Mouse (Mus musculus) lung, adult 2 months (tissue): ENCODE results near the gene Stk36. TPM values are rescaled to one million over a fixed set of nuclear protein-coding genes. Genes with fewer than 3 reads are reported as not detected.

Experiments
- DNase-seq: peaks from one replicate; pipeline ENCODE4 v3.0.0; 2022
- H3K4me1 ChIP-seq: fragments of 200-500 bp; 2 replicates; pipeline ENCODE4 v1.6.1; 2011; ENCODE audit warnings: low read length; ENCODE audit not compliant: control insufficient read depth, insufficient read depth
- H3K4me3 ChIP-seq: fragments of 200-500 bp; replicated peaks from 2 replicates; pipeline ENCODE3; 2011; ENCODE audit warnings: low read depth, mild to moderate bottlenecking, control low read depth, low read length; ENCODE audit errors: extremely low read depth
- CTCF ChIP-seq: fragments of 200-500 bp; IDR thresholded peaks from 2 replicates; pipeline ENCODE4 v1.5.1; 2011; ENCODE audit warnings: mild to moderate bottlenecking, low read length, control low read depth; ENCODE audit not compliant: insufficient read depth
- POLR2A ChIP-seq: fragments of 200-500 bp; IDR thresholded peaks from 2 replicates; pipeline ENCODE4 v1.6.1; 2011; ENCODE audit warnings: low read depth, mild to moderate bottlenecking, control low read depth, low read length, borderline replicate concordance; ENCODE audit errors: extremely low read depth
- WGBS: fragments of 180-500 bp; shearing (Covaris S2); methylation state at CpG from one replicate; pipeline ENCODE4 v1.1.7; 2018; 5-methylcytosine and 5-hydroxymethylcytosine counted together
- polyA plus RNA-seq: library from polyadenylated mRNA; depleted of rRNA; stranded (reverse); fragments of >200 nt; gene quantifications from 2 replicates; pipeline ENCODE4 v1.2.3, GENCODE M21; 2012; rRNA removed

Stk36 gene
- 17.4 and 18.7 TPM in 2 replicates for polyA plus RNA-seq

- peak; percentile 82 for DNase-seq
- H3K4me3 ChIP-seq: peak within 1 kb of the TSS; percentile 86
- H3K4me1 ChIP-seq: no peaks in the 10 kb centered on the region
- peak; percentile 98 for TF ChIP-seq POLR2A
- TF ChIP-seq CTCF: no peak
- 11% methylated on average over 25 of the region's 25 CpGs for WGBS
Measured at GRCm38 (mm10) chr1:74601267-74601962, at the start of gene Stk36, which contains the start of gene Rnf25. Gene Stk36 (plus strand): TSS chr1:74601445. Gene Rnf25 (minus strand): TSS chr1:74601397.

- 82% methylated on average over 5 of the region's 5 CpGs for WGBS
- no peak overlapping the region for H3K4me3 ChIP-seq
- H3K4me1 ChIP-seq: no peaks in the 10 kb centered on the region
- no peak for DNase-seq
- TF ChIP-seq CTCF (no peak), POLR2A (no peak)
Measured at GRCm38 (mm10) chr1:74559061-74559460, 42.2 kb upstream of the Stk36 start.

- no peak for DNase-seq
- Histone ChIP-seq H3K4me3 (no peak overlapping the region), H3K4me1 (no peaks in the 10 kb centered on the region)
- no peak for TF ChIP-seq POLR2A
- TF ChIP-seq CTCF: no peak
- WGBS: 85% methylated on average over 6 of the region's 6 CpGs
Measured at GRCm38 (mm10) chr1:74565834-74566233, 35.4 kb upstream of the Stk36 start.

- H3K4me1 ChIP-seq: no peaks in the 10 kb centered on the region
- no peak overlapping the region for H3K4me3 ChIP-seq
- TF ChIP-seq POLR2A (no peak), CTCF (no peak)
- WGBS: 89% methylated on average over 29 of the region's 29 CpGs
- no peak for DNase-seq
Measured at GRCm38 (mm10) chr1:74569739-74570719, 31.2 kb upstream of the Stk36 start.

GRCm38 (mm10) chr1:74582621-74583020, 18.6 kb upstream of the Stk36 start:
- DNase-seq: no peak
- peaks cover 3% of the 10 kb centered on the region for H3K4me1 ChIP-seq
- H3K4me3 ChIP-seq: no peak overlapping the region
- no peak for TF ChIP-seq CTCF
- no peak for TF ChIP-seq POLR2A
- 87% methylated on average over 3 of the region's 3 CpGs for WGBS

GRCm38 (mm10) chr1:74584616-74585398, 16.4 kb upstream of the Stk36 start:
- Histone ChIP-seq H3K4me1 (peaks cover 3% of the 10 kb centered on the region), H3K4me3 (no peak overlapping the region)
- no peak for TF ChIP-seq POLR2A
- TF ChIP-seq CTCF: no peak
- no peak for DNase-seq
- WGBS: 83% methylated on average over 3 of the region's 3 CpGs

- Histone ChIP-seq H3K4me1 (peaks cover 3% of the 10 kb centered on the region), H3K4me3 (peak overlapping the region; percentile 80)
- TF ChIP-seq POLR2A (no peak), CTCF (no peak)
- WGBS: under 1% methylated on average over 24 of the region's 24 CpGs
- no peak for DNase-seq
Measured at GRCm38 (mm10) chr1:74587233-74587772, 13.9 kb upstream of the Stk36 start.

GRCm38 (mm10) chr1:74587773-74588445, 13.3 kb upstream of the Stk36 start, which contains the start of the genes Zfp142 and Bcs1l:
Gene Zfp142 (minus strand): TSS chr1:74588246.
Gene Bcs1l (plus strand): TSS chr1:74588289.
- Histone ChIP-seq H3K4me1 (peaks cover 3% of the 10 kb centered on the region), H3K4me3 (peak within 1 kb of the TSS; percentile 80)
- WGBS: under 1% methylated on average over 48 of the region's 48 CpGs
- TF ChIP-seq CTCF (no peak), POLR2A (peak; percentile 48; the same call in 1 of the 2 replicates)
- peak; percentile 99 for DNase-seq
